24 mouse cellular contexts compared by ENCODE assay signal in genomic region chrX:8309302-8309701, GRCm38 (mm10). TPM values are rescaled to one million over a fixed set of nuclear protein-coding genes. Genes with fewer than 3 reads are reported as not detected.
"Had no signal": no experiment of that assay in that cellular context is flagged by ENCODE, and none has a peak within 500 bp of the region (broad histone marks: within the 10 kb centered on the region; RNA-seq: fewer than 3 reads in every experiment).

No protein-coding gene starts in this region.

- H3K4me3 ChIP-seq: hindbrain, embryonic 15.5 days; kidney, embryonic 15.5 days; limb, embryonic 15.5 days; liver, embryonic 12.5 days; midbrain, embryonic 15.5 days; neural tube, embryonic 12.5 days had no signal

- ATAC-seq: liver, embryonic 12.5 days; midbrain, embryonic 15.5 days had no signal

- H3K4me2 ChIP-seq: hindbrain, embryonic 15.5 days; kidney, embryonic 15.5 days; limb, embryonic 15.5 days; liver, embryonic 12.5 days; midbrain, embryonic 11.5 days; midbrain, embryonic 15.5 days; neural tube, embryonic 12.5 days had no signal

- H3K9me3 ChIP-seq: hindbrain, embryonic 15.5 days; kidney, embryonic 15.5 days; limb, embryonic 15.5 days; liver, embryonic 12.5 days; midbrain, embryonic 15.5 days; neural tube, embryonic 12.5 days had no signal

- H3K36me3 ChIP-seq: hindbrain, embryonic 15.5 days; kidney, embryonic 15.5 days; limb, embryonic 15.5 days; liver, embryonic 12.5 days; midbrain, embryonic 15.5 days; neural tube, embryonic 12.5 days had no signal

- H3K27me3 ChIP-seq: hindbrain, embryonic 15.5 days; kidney, embryonic 15.5 days; limb, embryonic 15.5 days; liver, embryonic 12.5 days; midbrain, embryonic 15.5 days; neural tube, embryonic 12.5 days had no signal

- H3K4me1 ChIP-seq: hindbrain, embryonic 15.5 days; kidney, embryonic 15.5 days; limb, embryonic 15.5 days; liver, embryonic 12.5 days; midbrain, embryonic 15.5 days; neural tube, embryonic 12.5 days had no signal

- H3K27ac ChIP-seq: hindbrain, embryonic 15.5 days; kidney, embryonic 15.5 days; limb, embryonic 15.5 days; liver, embryonic 12.5 days; midbrain, embryonic 15.5 days; neural tube, embryonic 12.5 days had no signal

- DNase-seq: kidney, adult 11 months; layer of hippocampus, adult 9-11 months; layer of hippocampus, postnatal 36 days; lung, postnatal 4 days; right cerebral cortex, postnatal 4 days; spleen, adult 18-20 months; thymus, adult 18-20 months; thymus, postnatal 14 days had no signal

- H3K9ac ChIP-seq: hindbrain, embryonic 15.5 days; kidney, embryonic 15.5 days; limb, embryonic 15.5 days; liver, embryonic 12.5 days; midbrain, embryonic 15.5 days; neural tube, embryonic 12.5 days had no signal

RNA-seq across cellular contexts. Expression of gene Ssxb10, which starts 17.9 kb away (rescaled TPM):
- total RNA-seq: layer of hippocampus, adult 18-20 months; layer of hippocampus, postnatal 36 days; left cerebral cortex, adult 8-10 months; left cerebral cortex, postnatal 25 days; megakaryocyte, adult 5-6 weeks; monocyte, adult 5-6 weeks; neutrophil, adult 5-6 weeks had no signal
- polyA plus RNA-seq: hindbrain, embryonic 15.5 days; kidney, embryonic 15.5 days; limb, embryonic 11.5 days; limb, embryonic 15.5 days; liver, embryonic 12.5 days; liver, embryonic 16.5 days; midbrain, embryonic 11.5 days; midbrain, embryonic 15.5 days; neural tube, embryonic 12.5 days; stomach, embryonic 14.5 days had no signal

RNA-seq across cellular contexts. Expression of gene Slc38a5, which starts 38.4 kb away (rescaled TPM):
- total RNA-seq: monocyte, adult 5-6 weeks; neutrophil, adult 5-6 weeks had no signal

RNA-seq across cellular contexts. Expression of gene Ssxb9, which starts 57.5 kb away (rescaled TPM):
- total RNA-seq: layer of hippocampus, adult 18-20 months; layer of hippocampus, postnatal 36 days; left cerebral cortex, adult 8-10 months; left cerebral cortex, postnatal 25 days; megakaryocyte, adult 5-6 weeks; monocyte, adult 5-6 weeks; neutrophil, adult 5-6 weeks had no signal
- polyA plus RNA-seq: hindbrain, embryonic 15.5 days; kidney, embryonic 15.5 days; limb, embryonic 11.5 days; limb, embryonic 15.5 days; liver, embryonic 12.5 days; liver, embryonic 16.5 days; midbrain, embryonic 11.5 days; midbrain, embryonic 15.5 days; neural tube, embryonic 12.5 days; stomach, embryonic 14.5 days had no signal
